Mouse (Mus musculus) myocyte (in vitro differentiated cells): ENCODE measurements around the gene Mtfr2. TPM values are rescaled to one million over a fixed set of nuclear protein-coding genes. Genes with fewer than 3 reads are reported as not detected.

Experiments
- H3K27me3 ChIP-seq: one replicate; pipeline ENCODE4 v1.6.1; 2011; ENCODE audit not compliant: control insufficient read depth, insufficient read depth, insufficient read length
- H3K36me3 ChIP-seq: one replicate; pipeline ENCODE4 v1.6.1; 2011; ENCODE audit not compliant: control insufficient read depth, insufficient read depth
- H3K4me2 ChIP-seq: one replicate; pipeline ENCODE4 v1.6.1; 2011; ENCODE audit warnings: low read depth, control low read depth
- H3K4me3 ChIP-seq: one replicate; pipeline ENCODE4 v1.5.1; 2011; ENCODE audit warnings: mild to moderate bottlenecking, control low read depth, moderate library complexity
- H3K79me2 ChIP-seq: one replicate; pipeline ENCODE4 v1.6.1; 2011; ENCODE audit not compliant: control insufficient read depth, insufficient read depth
- H3ac ChIP-seq: one replicate; pipeline ENCODE4 v1.6.1; 2011; ENCODE audit not compliant: control insufficient read depth, insufficient read length
- CEBPB ChIP-seq: IDR thresholded peaks from 2 replicates; pipeline ENCODE4 v1.6.1; 2011; ENCODE audit warnings: mild to moderate bottlenecking, moderate library complexity; ENCODE audit not compliant: poor library complexity, insufficient read depth, severe bottlenecking
- E2F4 ChIP-seq: IDR thresholded peaks from one replicate; pipeline ENCODE4 v1.6.1; 2011; ENCODE audit warnings: mild to moderate bottlenecking, control low read depth, moderate library complexity; ENCODE audit not compliant: insufficient read depth
- MAX ChIP-seq: IDR thresholded peaks from one replicate; pipeline ENCODE4 v1.6.1; 2011; ENCODE audit warnings: low read depth, mild to moderate bottlenecking, control low read depth
- MYOD1 ChIP-seq, 3 experiments: IDR thresholded peaks; one replicate each; pipeline ENCODE4 v1.6.1; 2011; ENCODE audit warnings: control low read depth in 2 of 3, low read depth in 2 of 3, mild to moderate bottlenecking in 2 of 3, moderate library complexity in 1 of 3; ENCODE audit not compliant: insufficient read length in 2 of 3, control insufficient read depth in 1 of 3
- MYOG ChIP-seq, 3 experiments: IDR thresholded peaks; one replicate each; pipeline ENCODE4 v1.6.1; 2011; ENCODE audit warnings: control low read depth in 2 of 3, low read depth in 2 of 3, mild to moderate bottlenecking in 2 of 3; ENCODE audit not compliant: insufficient read length in 2 of 3, control insufficient read depth in 1 of 3, insufficient read depth in 1 of 3
- POLR2A ChIP-seq: IDR thresholded peaks from one replicate; pipeline ENCODE4 v1.6.1; 2011; ENCODE audit warnings: low read depth, mild to moderate bottlenecking, control low read depth, moderate library complexity; ENCODE audit not compliant: insufficient read length
- POLR2AphosphoS2 ChIP-seq: IDR thresholded peaks from one replicate; pipeline ENCODE4 v1.6.1; 2011; ENCODE audit warnings: low read depth, control low read depth; ENCODE audit not compliant: insufficient read length
- REST ChIP-seq: IDR thresholded peaks from one replicate; pipeline ENCODE4 v1.6.1; 2011; ENCODE audit warnings: mild to moderate bottlenecking, control low read depth, moderate library complexity; ENCODE audit not compliant: insufficient read depth, insufficient read length
- SRF ChIP-seq: IDR thresholded peaks from one replicate; pipeline ENCODE4 v1.6.1; 2011; ENCODE audit warnings: low read depth; ENCODE audit not compliant: control insufficient read depth, insufficient read length
- TCF12 ChIP-seq: IDR thresholded peaks from one replicate; pipeline ENCODE4 v1.6.1; 2011; ENCODE audit warnings: mild to moderate bottlenecking, control low read depth; ENCODE audit not compliant: poor library complexity, insufficient read depth, severe bottlenecking
- TCF3 ChIP-seq: IDR thresholded peaks from one replicate; pipeline ENCODE4 v1.6.1; 2011; ENCODE audit warnings: low read depth, control low read depth; ENCODE audit not compliant: insufficient read length
- USF1 ChIP-seq: IDR thresholded peaks from one replicate; pipeline ENCODE4 v1.6.1; 2011; ENCODE audit warnings: low read depth, mild to moderate bottlenecking, control low read depth, moderate library complexity
- polyA plus RNA-seq: library from polyadenylated mRNA; unstranded; fragments of >200 nt; fragmentation: generic; extraction: Trizol; gene quantifications from one replicate; pipeline ENCODE4 v1.2.1, GENCODE M21; 2012; ENCODE audit warnings: missing spikeins

Gene Mtfr2
- polyA plus RNA-seq, 1 experiment: 1.3 TPM

GRCm38 (mm10) chr10:20311918-20312735, 35.4 kb upstream of the Mtfr2 start, which contains the start of gene Bclaf1:
TSS of gene Bclaf1 (plus strand) at chr10:20312469.
- Histone ChIP-seq H3K27me3 (no peaks in the 10 kb centered on the region), H3ac (peak within 1 kb of the TSS; percentile 69)
- TF ChIP-seq TCF12 (no peak), USF1 (no peak), POLR2AphosphoS2 (peak; percentile 88), CEBPB (no peak), POLR2A (peak; percentile 65), SRF (peak; percentile 34), E2F4 (peak; percentile 67), MYOG (IDR thresholded peaks at IDR 0.05; ENCODE audit: control insufficient read depth in 1 of 3, insufficient read depth in 1 of 3, insufficient read length in 2 of 3, low read depth in 2 of 3) (no peak), TCF3 (no peak), REST (no peak)

DNA sequence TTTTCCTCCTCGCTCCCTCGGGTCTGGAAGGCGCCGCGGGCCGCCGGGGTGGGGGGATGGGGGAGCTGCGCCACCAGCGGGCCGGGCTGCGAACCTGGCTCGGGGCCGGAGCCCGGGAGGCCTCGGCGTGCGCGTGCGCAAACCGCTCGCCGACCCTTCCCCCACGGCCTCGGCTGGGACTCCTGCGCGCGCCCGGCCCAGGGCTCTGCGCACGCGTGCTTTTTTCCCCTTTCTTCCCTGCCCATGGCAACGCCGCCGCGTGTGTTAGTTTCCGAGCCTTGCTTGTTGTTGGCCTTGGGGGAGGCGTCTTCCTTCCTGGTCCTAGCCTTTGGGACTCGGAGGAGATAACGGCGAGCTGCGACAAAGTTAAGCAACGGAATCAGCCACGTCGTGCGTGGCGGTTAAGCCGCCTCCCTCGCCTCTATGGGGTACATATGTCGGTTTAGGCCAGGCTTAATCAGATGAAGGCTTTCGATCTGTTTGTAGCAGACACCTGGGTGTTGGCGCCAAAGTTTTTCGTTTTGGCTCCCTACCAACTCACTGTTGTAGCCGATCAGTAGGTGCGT, 34.8 kb upstream of the Mtfr2 start:
- Histone ChIP-seq H3K27me3 (no peaks in the 10 kb centered on the region), H3ac (peak overlapping the region; percentile 69), H3K36me3 (peaks cover 3% of the 10 kb centered on the region), H3K4me3 (peak overlapping the region; percentile 92), H3K4me2 (peak overlapping the region; percentile 80), H3K79me2 (peaks cover 52% of the 10 kb centered on the region)
- no peak for TF ChIP-seq E2F4
- TF ChIP-seq POLR2A: no peak
- no peak for TF ChIP-seq CEBPB
- TF ChIP-seq TCF12: no peak
- TF ChIP-seq TCF3: no peak
- no peak for TF ChIP-seq MYOD1 (IDR thresholded peaks at IDR 0.05; ENCODE audit: control insufficient read depth in 1 of 3, insufficient read length in 2 of 3, low read depth in 2 of 3)
- TF ChIP-seq REST: no peak
- TF ChIP-seq MYOG (IDR thresholded peaks at IDR 0.05; ENCODE audit: control insufficient read depth in 1 of 3, insufficient read depth in 1 of 3, insufficient read length in 2 of 3, low read depth in 2 of 3): no peak
- TF ChIP-seq POLR2AphosphoS2: peak; percentile 40
- TF ChIP-seq SRF: peak; percentile 3
- TF ChIP-seq MAX: no peak
- no peak for TF ChIP-seq USF1

More at GRCm38 (mm10) chr10:20311918-20312735, 35.4 kb upstream of the Mtfr2 start, which contains the start of gene Bclaf1:
- Histone ChIP-seq H3K36me3 (no peaks in the 10 kb centered on the region), H3K79me2 (peaks cover 45% of the 10 kb centered on the region), H3K4me3 (peak within 1 kb of the TSS; percentile 92), H3K4me2 (peak within 1 kb of the TSS; percentile 96)

DNA sequence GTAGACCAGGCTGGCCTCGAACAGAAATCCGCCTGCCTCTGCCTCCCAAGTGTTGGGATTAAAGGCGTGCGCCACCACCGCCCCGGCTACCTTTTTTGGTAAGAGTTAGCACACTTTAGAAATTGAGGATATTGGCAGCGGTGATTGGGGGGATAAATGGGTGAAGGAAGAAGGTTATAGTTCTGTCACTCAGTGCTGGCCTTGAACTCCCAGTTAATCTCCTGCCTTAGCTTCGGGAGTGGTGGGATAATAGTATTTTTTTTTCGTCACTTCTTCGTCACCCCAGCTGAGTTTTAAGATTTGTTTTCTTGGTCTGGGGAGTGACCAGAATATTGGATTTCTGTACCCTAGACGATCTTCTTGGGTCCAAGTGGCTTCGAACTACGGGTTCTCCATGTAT, 34.1 kb upstream of the Mtfr2 start:
- Histone ChIP-seq H3K79me2 (peaks cover 58% of the 10 kb centered on the region), H3K36me3 (peaks cover 7% of the 10 kb centered on the region), H3K27me3 (no peaks in the 10 kb centered on the region), H3K4me2 (peak overlapping the region; percentile 80), H3K4me3 (peak overlapping the region; percentile 92), H3ac (peak overlapping the region; percentile 69)
- TF ChIP-seq MYOG (IDR thresholded peaks at IDR 0.05; ENCODE audit: control insufficient read depth in 1 of 3, insufficient read depth in 1 of 3, insufficient read length in 2 of 3, low read depth in 2 of 3) (no peak), POLR2A (no peak), E2F4 (no peak), TCF12 (no peak), REST (no peak), TCF3 (no peak)

- TF ChIP-seq MYOD1 (IDR thresholded peaks at IDR 0.05; ENCODE audit: control insufficient read depth in 1 of 3, insufficient read length in 2 of 3, low read depth in 2 of 3) (no peak), E2F4 (no peak), CEBPB (peak; percentile 46; the same call in 1 of the 2 replicates), POLR2A (no peak)
These were observed 33.6 kb upstream of the Mtfr2 start for GRCm38 (mm10) chr10:20313941-20314340.

DNA sequence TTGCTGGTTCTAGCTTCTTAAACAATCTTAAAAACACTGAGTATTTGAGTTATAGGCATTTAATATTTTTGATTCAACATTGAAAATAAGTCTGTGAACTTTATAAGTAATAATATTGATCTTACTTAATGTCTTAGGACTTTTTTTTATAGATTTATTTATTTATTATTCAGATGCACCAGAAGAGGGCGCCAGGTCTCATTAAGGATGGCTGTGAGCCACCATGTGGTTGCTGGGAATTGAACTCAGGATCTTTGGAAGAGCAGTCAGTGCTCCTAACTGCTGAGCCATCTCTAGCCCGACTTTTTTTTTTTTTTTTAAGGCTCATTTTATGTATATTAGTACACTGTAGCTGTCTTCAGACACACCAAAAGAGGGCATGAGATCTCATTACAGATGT, 32.8 kb upstream of the Mtfr2 start:
- no peak overlapping the region for H3K4me3 ChIP-seq
- TF ChIP-seq POLR2A (no peak), USF1 (no peak), CEBPB (no peak), E2F4 (no peak), MYOD1 (IDR thresholded peaks at IDR 0.05; ENCODE audit: control insufficient read depth in 1 of 3, insufficient read length in 2 of 3, low read depth in 2 of 3) (no peak), POLR2AphosphoS2 (no peak), TCF3 (no peak), MAX (no peak), MYOG (IDR thresholded peaks at IDR 0.05; ENCODE audit: control insufficient read depth in 1 of 3, insufficient read depth in 1 of 3, insufficient read length in 2 of 3, low read depth in 2 of 3) (no peak), REST (no peak), SRF (no peak), TCF12 (no peak)
- H3K79me2 ChIP-seq: peaks cover 71% of the 10 kb centered on the region
- no peaks in the 10 kb centered on the region for H3K27me3 ChIP-seq
- no peak overlapping the region for H3K4me2 ChIP-seq
- H3K36me3 ChIP-seq: peaks cover 17% of the 10 kb centered on the region
- H3ac ChIP-seq: no peak overlapping the region

More at GRCm38 (mm10) chr10:20313941-20314340, 33.6 kb upstream of the Mtfr2 start:
- Histone ChIP-seq H3K27me3 (no peaks in the 10 kb centered on the region), H3K79me2 (peaks cover 63% of the 10 kb centered on the region), H3K36me3 (peaks cover 10% of the 10 kb centered on the region), H3K4me3 (peak overlapping the region; percentile 92), H3ac (no peak overlapping the region), H3K4me2 (peak overlapping the region; percentile 80)
